Mouse (Mus musculus) hindbrain, postnatal 0 days (tissue): ENCODE measurements around the gene Fbxo44. TPM values are rescaled to one million over a fixed set of nuclear protein-coding genes. Genes with fewer than 3 reads are reported as not detected.

ENCODE experiments used
- ATAC-seq: fragments of 200-750 bp; cut with Nextera tagmentation; 2 replicates; pipeline ENCODE4 v1.8.0; 2017; ENCODE audit warnings: mild to moderate bottlenecking, moderate TSS enrichment, moderate library complexity
- DNase-seq: peaks from one replicate; pipeline ENCODE4 v3.0.0-alpha.2; 2015; ENCODE audit warnings: low spot score
- H3K27ac ChIP-seq: fragments of 300-500 bp; sonication (generic); 2 replicates; pipeline ENCODE4 v1.5.1; 2014; ENCODE audit warnings: mild to moderate bottlenecking
- H3K27me3 ChIP-seq: fragments of 300-500 bp; sonication (generic); 2 replicates; pipeline ENCODE4 v1.6.1; 2014; ENCODE audit warnings: low read length, mixed read lengths; ENCODE audit not compliant: insufficient read depth
- H3K36me3 ChIP-seq: fragments of 300-500 bp; sonication (generic); 2 replicates; pipeline ENCODE4 v1.6.1; 2014; ENCODE audit warnings: low read length, mixed read lengths; ENCODE audit not compliant: insufficient read depth
- H3K4me1 ChIP-seq: fragments of 300-500 bp; sonication (generic); 2 replicates; pipeline ENCODE4 v1.6.1; 2014; ENCODE audit warnings: antibody characterized with exemption, low read length, mixed read lengths; ENCODE audit not compliant: insufficient read depth
- H3K4me2 ChIP-seq: fragments of 300-500 bp; sonication (generic); 2 replicates; pipeline ENCODE4 v1.6.1; 2014; ENCODE audit warnings: low read depth, mild to moderate bottlenecking, low read length, moderate library complexity, mixed read lengths
- H3K4me3 ChIP-seq: fragments of 300-500 bp; sonication (generic); 2 replicates; pipeline ENCODE4 v1.5.1; 2014; ENCODE audit warnings: low read length
- H3K9ac ChIP-seq: fragments of 300-500 bp; sonication (generic); replicated peaks from 2 replicates; pipeline ENCODE4 v1.6.1; 2014; ENCODE audit warnings: mild to moderate bottlenecking, low read length, moderate library complexity, mixed read lengths
- H3K9me3 ChIP-seq: fragments of 300-500 bp; sonication (generic); 2 replicates; pipeline ENCODE4 v1.6.1; 2016; ENCODE audit warnings: low read length, mixed read lengths
- CTCF ChIP-seq: IDR thresholded peaks from 2 replicates; pipeline ENCODE4 v1.5.1; 2016; ENCODE audit warnings: antibody characterized with exemption, control low read depth, low read depth
- WGBS: fragments of 180-500 bp; shearing (Covaris S2); extraction: QIAGEN DNeasy Blood & Tissue Kit; methylation state at CpG from one replicate; pipeline ENCODE4 v1.1.7; 2014; 5-methylcytosine and 5-hydroxymethylcytosine counted together
- polyA plus RNA-seq: library from polyadenylated mRNA; unstranded; fragments of >200 nt; fragmentation: Nextera tagmentation; extraction: Ambion mirVana; gene quantifications from 2 replicates; pipeline ENCODE4 v1.2.1, GENCODE M21; 2015
- total RNA-seq: library from RNA; depleted of rRNA; stranded (reverse); fragments of >200 nt; gene quantifications from 2 replicates; pipeline ENCODE4 v1.2.3, GENCODE M21; 2014

The Fbxo44 gene
- total and polyA plus RNA-seq, 2 experiments from 2014 or later: 118 to 199 TPM

DNA sequence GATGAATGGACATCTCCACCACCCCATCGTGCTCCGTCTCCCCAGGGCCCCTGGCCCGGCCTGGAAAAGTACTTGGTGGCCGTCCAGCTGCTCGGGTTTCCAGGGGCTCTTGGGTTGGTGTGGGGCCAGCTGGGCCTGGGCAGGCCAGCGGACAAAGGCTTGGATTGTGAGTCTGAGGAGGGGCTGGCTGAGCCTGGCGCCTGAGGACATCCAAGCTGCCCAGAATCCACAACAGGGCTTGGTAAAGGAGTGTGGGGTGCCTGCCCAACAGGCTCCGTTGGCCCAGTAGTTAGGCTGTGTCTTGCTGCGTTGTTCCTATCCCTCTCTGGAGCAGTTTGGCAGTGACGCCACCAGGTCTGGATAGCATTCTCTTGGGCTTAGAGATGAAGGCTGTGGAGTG, 6.1 kb upstream of the Fbxo44 start:
- 0 out of 2 replicates have a peak overlapping the region, but pooled peaks have one; percentile 3 for H3K9ac ChIP-seq
- peak overlapping the region; percentile 76 for H3K27ac ChIP-seq
- DNase-seq: peak; percentile 87
- peaks cover 15% of the 10 kb centered on the region; the same call in 1 of the 2 replicates for H3K27me3 ChIP-seq
- peaks cover 6% of the 10 kb centered on the region; the same call in 1 of the 2 replicates for H3K4me1 ChIP-seq
- no peak overlapping the region for H3K4me3 ChIP-seq
- H3K9me3 ChIP-seq: no peaks in the 10 kb centered on the region
- no peak for TF ChIP-seq CTCF
- H3K4me2 ChIP-seq: peak overlapping the region; percentile 36; the same call in 1 of the 2 replicates
- 3% methylated on average over 10 of the region's 10 CpGs for WGBS
- peak; percentile 90 for ATAC-seq
- H3K36me3 ChIP-seq: no peaks in the 10 kb centered on the region

DNA sequence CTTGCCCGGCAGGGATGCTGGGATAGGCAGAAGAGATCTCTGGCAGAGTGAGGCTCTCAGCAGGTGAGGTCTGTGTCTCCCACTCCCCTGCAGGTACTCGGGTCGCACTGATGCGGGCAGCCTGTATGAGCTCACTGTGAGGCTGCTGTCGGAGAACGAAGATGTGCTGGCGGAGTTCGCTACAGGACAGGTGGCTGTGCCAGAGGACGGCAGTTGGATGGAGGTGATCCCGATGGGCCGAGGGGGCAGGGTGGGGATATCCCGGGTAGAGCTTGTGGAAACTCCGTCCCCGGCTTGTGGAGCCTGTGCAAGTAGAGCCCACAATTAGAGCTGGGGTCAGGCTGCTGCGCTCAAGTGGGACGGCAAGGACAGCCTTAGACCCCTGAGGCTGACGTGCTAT, 5.3 kb upstream of the Fbxo44 start:
- Histone ChIP-seq H3K9ac (no peak overlapping the region), H3K4me2 (peak overlapping the region; percentile 36), H3K36me3 (no peaks in the 10 kb centered on the region), H3K27me3 (peaks cover 15% of the 10 kb centered on the region; the same call in 1 of the 2 replicates), H3K27ac (peak overlapping the region; percentile 76), H3K4me1 (peaks cover 6% of the 10 kb centered on the region; the same call in 1 of the 2 replicates), H3K4me3 (no peak overlapping the region), H3K9me3 (no peaks in the 10 kb centered on the region)
- DNase-seq (no peak), ATAC-seq (no peak)
- no peak for TF ChIP-seq CTCF
- WGBS: 10% methylated on average over 17 of the region's 17 CpGs

DNA sequence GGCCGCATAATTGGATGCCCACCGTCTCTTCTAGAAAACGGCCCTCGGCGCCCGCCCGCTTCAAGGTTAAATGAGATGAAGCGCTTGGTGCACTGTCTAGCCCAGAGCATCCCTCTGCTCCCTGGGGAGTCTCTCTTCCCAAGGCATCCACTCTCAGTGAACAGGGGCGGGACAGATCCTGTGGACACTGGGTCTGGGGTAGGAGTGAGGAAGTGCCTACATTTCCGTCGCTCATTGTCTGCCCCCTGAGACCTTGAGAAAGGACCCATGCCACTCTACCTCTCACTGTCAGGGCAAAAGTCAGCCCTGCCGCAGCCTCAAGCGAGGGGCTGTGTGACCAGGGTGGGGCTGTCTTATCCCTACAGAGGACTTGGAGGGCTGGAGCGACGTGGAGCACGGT, 4.2 kb upstream of the Fbxo44 start:
- Histone ChIP-seq H3K4me1 (peaks cover 6% of the 10 kb centered on the region; the same call in 1 of the 2 replicates), H3K4me3 (peak overlapping the region; percentile 25), H3K27ac (no peak overlapping the region), H3K27me3 (peaks cover 15% of the 10 kb centered on the region; the same call in 1 of the 2 replicates), H3K4me2 (peak overlapping the region; percentile 58), H3K9me3 (no peaks in the 10 kb centered on the region), H3K36me3 (no peaks in the 10 kb centered on the region), H3K9ac (no peak overlapping the region)
- WGBS: 4% methylated on average over 16 of the region's 16 CpGs
- DNase-seq (no peak), ATAC-seq (no peak)
- no peak for TF ChIP-seq CTCF

DNA sequence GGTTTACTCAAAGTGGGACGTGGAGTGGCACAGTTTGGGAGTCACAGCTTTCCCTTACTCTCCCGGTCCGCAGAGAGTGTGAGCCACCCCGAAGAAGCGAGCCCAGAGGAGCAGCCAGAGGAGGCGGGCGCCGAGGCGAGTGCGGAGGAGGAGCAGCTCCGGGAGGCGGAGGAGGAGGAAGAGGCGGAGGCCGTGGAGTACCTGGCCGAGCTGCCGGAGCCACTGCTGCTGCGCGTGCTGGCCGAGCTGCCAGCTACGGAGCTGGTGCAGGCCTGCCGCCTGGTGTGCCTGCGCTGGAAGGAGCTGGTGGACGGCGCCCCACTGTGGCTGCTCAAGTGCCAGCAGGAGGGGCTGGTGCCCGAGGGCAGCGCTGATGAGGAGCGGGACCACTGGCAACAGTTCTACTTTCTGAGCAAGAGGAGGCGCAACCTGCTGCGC, 3.7 kb upstream of the Fbxo44 start:
- H3K27me3 ChIP-seq: peaks cover 15% of the 10 kb centered on the region; the same call in 1 of the 2 replicates
- no peaks in the 10 kb centered on the region for H3K36me3 ChIP-seq
- peak overlapping the region; percentile 58 for H3K4me2 ChIP-seq
- H3K9me3 ChIP-seq: no peaks in the 10 kb centered on the region
- H3K4me1 ChIP-seq: peaks cover 6% of the 10 kb centered on the region; the same call in 1 of the 2 replicates
- DNase-seq: peak; percentile 89
- TF ChIP-seq CTCF: peak; percentile 73
- no peak for ATAC-seq
- peak overlapping the region; percentile 32; the same call in 1 of the 2 replicates for H3K27ac ChIP-seq
- 0 out of 2 replicates have a peak overlapping the region, but pooled peaks have one; percentile 6 for H3K9ac ChIP-seq
- peak overlapping the region; percentile 25 for H3K4me3 ChIP-seq
- WGBS: under 1% methylated on average over 29 of the region's 29 CpGs

DNA sequence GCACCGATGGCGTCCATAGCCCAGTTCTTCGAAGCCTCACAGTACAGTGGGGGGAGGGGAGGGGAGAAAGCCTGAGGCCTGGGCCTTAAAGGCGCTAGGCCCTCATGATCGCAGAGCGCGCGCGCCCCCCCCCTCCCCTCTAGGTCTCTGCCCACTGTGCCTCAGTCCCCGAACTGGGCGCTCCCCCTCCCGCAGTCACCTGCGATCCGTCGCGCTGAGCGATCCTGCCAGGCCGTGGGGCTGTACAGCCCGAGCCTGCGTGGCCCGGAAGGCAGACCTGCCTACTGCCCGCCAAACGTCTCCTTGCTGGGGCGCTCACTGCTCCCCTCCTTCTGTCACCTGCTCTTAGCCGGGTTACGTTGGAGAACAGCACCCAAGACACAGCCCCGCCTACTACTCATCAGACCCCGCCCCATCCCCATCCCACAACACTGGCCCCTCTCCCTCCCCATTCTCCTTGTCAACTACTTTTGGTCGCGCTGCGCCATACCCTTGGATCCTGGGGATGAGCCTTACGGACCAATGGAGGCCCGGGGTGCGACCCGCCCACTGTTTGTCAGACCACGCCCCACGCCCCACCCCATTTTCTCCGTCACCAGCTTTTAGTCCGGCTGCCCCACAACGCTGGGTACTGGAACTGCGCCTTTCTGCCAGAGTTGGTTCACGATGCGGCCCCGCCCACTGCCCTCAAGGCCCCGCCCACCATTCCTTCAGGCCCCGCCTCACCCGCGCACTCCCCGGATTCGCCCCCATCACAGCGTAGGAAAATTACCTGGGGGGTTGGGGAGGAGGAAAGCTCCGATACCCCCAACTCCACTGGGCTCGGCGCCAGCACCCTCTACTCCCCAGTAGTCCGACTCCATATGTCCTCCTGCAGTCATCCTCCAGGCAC, 492 bp downstream of the Fbxo44 start:
- TF ChIP-seq CTCF: peak; percentile 50
- DNase-seq: peak; percentile 97
- Histone ChIP-seq H3K4me2 (peak overlapping the region; percentile 95), H3K4me1 (peaks cover 5% of the 10 kb centered on the region; the same call in 1 of the 2 replicates), H3K27ac (peak overlapping the region; percentile 90), H3K4me3 (peak overlapping the region; percentile 71), H3K36me3 (peaks cover 19% of the 10 kb centered on the region), H3K9ac (peak overlapping the region; percentile 89), H3K27me3 (peaks cover 7% of the 10 kb centered on the region; the same call in 1 of the 2 replicates), H3K9me3 (no peaks in the 10 kb centered on the region)
- WGBS: 1% methylated on average over 51 of the region's 55 CpGs
- ATAC-seq: peak; percentile 91

DNA sequence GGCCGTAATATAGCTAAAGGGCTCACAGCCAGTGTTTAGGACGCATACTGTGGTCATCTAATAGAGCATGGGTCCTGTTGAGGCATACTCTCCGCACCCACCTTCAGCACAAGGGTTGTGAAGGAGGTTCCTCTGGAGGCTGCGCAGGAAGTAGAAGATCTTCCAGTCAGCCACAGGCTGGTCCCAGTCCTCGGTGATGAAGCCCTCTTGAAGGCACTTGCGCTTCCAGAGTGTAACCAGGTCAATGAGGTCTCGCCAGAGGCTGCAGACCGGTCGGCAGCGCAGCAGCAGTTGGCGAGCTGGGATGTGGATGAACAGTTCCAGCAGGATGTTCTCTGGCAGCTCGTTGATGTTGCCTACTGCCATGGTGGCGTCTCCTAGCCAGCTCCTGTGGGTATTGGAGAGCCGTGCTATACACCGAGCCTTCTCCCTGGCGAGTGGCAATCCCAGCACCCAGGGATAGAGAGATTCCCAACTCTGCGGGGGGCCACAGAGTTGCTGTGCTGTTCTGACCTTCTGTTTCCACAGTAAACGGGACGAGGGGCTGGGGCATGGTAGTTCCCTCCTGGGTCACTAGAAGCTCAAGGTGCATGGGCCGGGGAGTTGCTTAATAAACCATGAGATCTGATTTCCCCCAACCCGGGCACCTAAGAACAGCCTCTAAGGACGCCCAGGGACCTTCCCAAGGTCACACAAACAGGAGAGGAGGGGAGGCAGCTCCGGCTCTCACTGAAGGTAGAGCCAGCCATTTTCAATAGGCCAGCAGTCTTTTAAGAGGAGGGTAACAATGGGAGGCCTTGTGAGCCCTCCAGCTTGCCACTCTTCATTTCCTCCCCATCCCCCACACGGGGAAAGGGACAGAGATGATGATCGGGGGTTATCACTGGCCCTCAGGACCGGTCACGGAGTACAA, 1.6 kb downstream of the Fbxo44 start:
- Histone ChIP-seq H3K4me3 (peak overlapping the region; percentile 71), H3K4me1 (peaks cover 3% of the 10 kb centered on the region; the same call in 1 of the 2 replicates), H3K9me3 (no peaks in the 10 kb centered on the region), H3K27ac (peak overlapping the region; percentile 90), H3K9ac (peak overlapping the region; percentile 89), H3K27me3 (peaks cover 7% of the 10 kb centered on the region; the same call in 1 of the 2 replicates), H3K36me3 (peaks cover 23% of the 10 kb centered on the region), H3K4me2 (peak overlapping the region; percentile 95)
- WGBS: 18% methylated on average over 27 of the region's 27 CpGs
- no peak for TF ChIP-seq CTCF
- ATAC-seq: no peak; the same call in 1 of the 2 replicates
- peak; percentile 66 for DNase-seq
